Mouse (Mus musculus) hematopoietic multipotent progenitor cell, adult 10-12 weeks (in vitro differentiated cells): Measurements from ENCODE around the gene Slc23a3. TPM values are rescaled to one million over a fixed set of nuclear protein-coding genes. Genes with fewer than 3 reads are reported as not detected.

ENCODE experiments used
- polyA plus RNA-seq: library from polyadenylated mRNA; stranded (reverse); fragments of >175 nt; gene quantifications from 2 replicates; pipeline ENCODE4 v1.2.3, GENCODE M21; 2012; ENCODE audit warnings: low replicate concordance

Slc23a3 gene
- polyA plus RNA-seq, result 0.15 TPM in 1 of 2 replicates, not detected in the other

DNA sequence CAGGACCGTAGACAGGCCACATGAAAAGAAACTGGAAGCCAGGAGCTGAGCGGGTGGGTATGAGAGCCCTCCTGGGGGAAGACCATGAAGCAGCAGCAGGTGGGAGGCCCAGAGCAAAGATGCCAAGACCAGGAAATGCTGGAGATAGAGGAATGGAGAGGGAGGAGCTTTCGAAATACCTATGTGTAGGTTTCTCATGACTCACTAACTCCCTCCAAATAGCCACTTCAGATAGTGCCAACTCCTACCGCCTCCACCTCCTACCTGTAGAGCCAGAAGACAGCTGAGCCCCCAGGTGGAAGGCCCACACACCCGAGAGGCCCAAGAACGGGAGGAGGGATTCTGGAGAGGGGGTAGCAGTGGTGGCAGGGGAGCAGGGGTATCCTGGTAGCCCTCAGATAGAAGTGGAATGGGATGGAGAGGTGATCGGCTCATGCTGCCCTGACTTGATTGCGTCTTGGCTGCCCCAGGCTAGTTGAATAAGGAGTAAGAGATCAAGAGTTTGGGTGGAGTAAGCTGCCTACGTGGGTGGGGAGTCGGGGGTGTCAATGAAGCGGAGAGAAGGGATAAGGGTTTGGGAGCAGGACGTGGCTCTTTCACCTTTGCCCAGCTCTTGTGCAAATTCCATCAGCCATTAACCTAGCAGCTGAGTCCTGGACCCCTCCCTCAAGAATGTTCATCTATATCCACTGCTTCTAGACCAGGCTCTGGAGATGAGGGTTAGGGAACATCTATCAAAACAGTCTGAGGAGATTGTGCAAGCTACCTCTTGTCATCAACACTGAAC lies at the start of gene Slc23a3:
Slc23a3 (minus strand) TSS at position 470 of the 787 bp plus-strand sequence.

DNA sequence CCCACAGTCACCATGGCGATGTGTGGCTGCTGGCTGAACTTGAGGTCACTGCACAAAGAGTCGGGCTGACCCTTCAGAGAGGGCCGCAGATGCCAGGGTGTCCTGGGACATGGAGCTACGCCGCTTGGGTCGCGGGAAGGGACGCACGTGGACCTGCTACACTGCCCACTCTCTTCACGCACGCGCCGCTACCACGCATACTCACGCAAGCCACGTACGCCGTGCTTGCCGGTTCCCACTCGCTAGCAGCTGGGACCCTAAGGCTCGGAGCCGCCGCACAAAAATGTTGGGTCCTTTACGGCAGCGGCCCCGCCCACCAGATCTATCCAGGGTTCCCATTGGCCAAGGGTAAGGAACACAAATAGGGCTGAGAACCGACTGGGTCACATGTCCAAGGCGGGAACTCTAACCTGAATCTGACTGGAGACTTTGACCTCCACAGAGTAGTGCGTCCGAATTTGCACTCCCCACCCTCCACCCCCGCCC lies 46.5 kb upstream of the Slc23a3 start, which contains the start of gene Abcb6:
Abcb6 (minus strand) TSS at position 288 of the 486 bp plus-strand sequence.

DNA sequence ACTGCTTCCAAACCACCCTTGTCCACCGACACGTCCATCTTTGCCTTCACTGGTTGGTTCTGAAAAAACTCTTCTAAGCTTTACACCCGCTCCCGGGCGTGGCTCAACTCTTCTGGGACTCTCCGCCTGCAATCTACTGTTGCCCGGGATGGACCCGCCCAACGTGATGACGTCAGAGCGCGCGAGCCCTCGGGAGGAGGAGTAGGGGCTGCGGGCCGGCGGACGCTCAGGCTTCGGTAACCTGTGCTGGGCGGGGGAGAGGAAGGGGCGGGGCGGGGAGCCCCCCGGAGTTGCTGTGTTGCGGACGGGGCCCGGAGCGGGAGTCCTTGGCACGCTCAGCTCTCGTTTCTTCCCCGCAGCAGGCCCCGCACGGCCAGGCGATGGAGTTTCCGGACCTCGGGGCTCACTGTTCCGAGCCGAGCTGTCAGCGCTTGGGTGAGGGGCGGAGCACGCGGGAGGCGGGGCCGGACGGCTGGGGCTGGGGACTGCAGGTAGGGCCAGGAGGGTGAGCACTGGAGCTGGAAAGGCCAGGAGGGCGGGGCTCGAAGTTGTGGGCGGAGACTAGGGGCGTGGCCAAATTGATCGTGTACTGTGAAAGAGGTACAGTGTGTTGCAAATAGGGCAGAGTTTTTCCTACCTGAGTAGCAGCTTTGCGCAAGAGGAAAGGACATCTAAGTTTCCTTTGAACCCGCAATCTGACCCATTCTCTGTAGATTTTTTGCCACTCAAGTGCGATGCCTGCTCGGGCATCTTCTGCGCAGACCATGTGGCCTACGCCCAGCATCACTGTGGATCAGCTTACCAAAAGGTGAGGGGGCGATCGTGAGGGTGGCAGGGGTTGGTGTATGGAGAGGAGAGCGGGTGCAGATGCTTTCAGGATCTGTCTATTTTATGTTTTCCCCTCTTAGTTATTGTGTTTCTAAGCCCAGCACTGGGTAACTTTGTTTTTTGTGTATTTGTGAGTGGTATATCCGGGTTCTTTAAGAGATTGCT lies 35.1 kb upstream of the Slc23a3 start, which contains the start of gene Zfand2b:
Zfand2b (plus strand) TSS at position 175 of the 993 bp plus-strand sequence.

DNA sequence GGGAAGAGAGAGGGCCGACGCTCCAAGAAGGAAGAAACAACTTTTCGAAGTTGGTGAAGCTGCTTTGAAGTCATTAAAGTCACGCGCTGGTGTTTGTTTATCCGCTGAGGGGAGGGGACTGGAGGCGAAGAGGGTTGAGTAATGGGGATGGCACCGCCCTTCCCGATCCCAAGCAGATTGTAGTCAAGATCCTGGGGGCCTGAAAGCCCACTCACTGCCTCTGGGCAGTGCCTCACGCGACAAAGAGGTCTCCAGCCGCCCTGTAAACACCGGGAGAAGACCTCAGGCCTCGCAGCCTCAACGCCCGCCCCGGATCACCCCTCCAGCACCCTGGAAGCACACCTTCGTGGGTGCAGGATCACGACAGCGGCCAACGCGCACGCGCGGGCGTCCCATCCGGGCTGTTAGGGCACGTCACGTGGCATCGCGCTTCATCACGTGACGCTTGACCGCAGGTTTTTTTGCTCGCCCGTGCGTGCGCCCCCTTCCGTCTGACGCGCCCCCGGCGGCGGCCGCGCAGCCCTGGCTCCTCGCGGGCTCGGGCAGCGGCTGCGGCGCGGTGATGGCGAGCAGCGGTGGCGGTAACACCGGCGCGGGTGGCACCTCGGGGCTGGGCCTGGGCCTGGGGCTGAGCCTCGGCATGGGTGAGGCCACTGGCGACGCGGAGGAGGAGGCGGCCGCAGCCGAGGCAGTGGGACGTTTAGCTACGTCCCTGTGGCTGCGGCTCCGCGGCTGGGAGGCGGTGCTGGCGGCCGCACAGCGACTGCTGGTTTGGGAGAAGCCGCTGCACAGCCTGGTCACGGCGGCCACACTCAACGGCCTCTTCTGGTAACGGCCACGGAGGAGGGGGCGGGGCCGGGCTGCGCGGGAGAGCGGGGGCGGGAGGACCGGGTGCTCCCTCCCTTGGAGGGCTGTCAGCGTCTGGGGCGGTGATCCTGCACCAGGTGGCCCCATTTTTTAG lies 8.9 kb upstream of the Slc23a3 start, which contains the start of the genes Cnppd1 and Retreg2:
Cnppd1 (minus strand) TSS at position 411 of the 961 bp plus-strand sequence.
Retreg2 (plus strand) TSS at position 478 of the 961 bp plus-strand sequence.

DNA sequence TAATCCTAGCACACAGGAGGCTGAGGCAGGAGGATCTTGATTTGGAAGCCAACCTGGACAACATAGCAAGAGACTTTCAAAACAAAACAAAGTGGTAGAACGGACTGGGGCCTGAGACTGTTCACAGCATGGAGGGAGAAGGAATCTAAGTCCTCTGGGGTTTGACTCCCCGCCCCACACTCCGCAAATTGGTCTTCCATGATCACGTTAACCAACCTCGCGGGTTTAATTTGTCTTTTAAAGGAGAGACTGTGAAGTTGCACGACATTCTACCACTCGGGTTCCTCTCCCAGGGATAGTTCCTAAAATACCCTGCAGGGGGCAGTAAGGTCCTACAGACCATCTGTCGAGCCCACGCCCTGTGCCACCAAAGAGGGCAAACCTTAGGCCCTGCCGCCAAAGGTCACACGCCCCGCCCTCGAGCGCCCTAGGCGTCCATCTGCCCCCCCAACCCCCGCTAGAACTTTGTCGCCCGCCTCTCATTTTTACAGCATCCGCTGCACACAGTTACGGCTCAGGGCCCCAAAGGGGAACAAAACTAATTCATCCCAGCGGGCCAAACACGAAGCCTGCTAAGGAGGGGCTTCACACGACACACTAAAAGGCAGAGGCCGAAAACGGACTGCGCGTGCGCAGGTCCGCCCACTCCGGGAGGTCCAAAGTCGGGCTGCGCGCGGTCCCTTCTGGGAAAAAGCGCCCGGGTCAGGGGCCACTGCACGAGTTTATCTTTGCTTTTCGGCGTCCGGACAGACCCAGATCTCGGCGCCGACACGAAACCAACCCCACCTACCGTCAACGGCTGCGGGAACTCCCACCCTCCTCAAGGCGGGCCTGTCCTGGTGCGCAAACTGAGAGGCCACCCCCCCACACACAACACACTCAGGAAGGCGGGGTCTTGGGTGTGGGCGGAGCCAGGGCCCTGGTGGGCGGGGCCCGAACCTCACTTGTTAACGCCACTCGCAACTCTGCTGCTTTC lies 9.1 kb downstream of the Slc23a3 start, which contains the start of gene Nhej1:
Nhej1 (minus strand) TSS at position 855 of the 976 bp plus-strand sequence.

Other genes with a start within 250 kb of the Slc23a3 start
- gene Fev, start 248.5 kb downstream of the Slc23a3 start, polyA plus RNA-seq, result not detected in 2 replicates
- not detected in 2 replicates for gene Cryba2, start 240.7 kb downstream of the Slc23a3 start, polyA plus RNA-seq
- gene Cfap65, start 198.3 kb downstream of the Slc23a3 start, polyA plus RNA-seq, result not detected in 2 replicates
- 0.16 and 0.45 TPM in 2 replicates for gene Ihh, start 182.2 kb downstream of the Slc23a3 start, polyA plus RNA-seq
- gene Nhej1, start 8.7 kb downstream of the Slc23a3 start, polyA plus RNA-seq, result 0.49 and 0.71 TPM in 2 replicates
- 63.0 and 65.5 TPM in 2 replicates for gene Cnppd1, start 8.8 kb upstream of the Slc23a3 start, polyA plus RNA-seq
- 81.2 and 167 TPM in 2 replicates for gene Retreg2, start 8.9 kb upstream of the Slc23a3 start, polyA plus RNA-seq
- 18.0 and 31.8 TPM in 2 replicates for gene Zfand2b, start 34.8 kb upstream of the Slc23a3 start, polyA plus RNA-seq
- gene Abcb6, start 46.5 kb upstream of the Slc23a3 start, polyA plus RNA-seq, result 0.13 and 7.2 TPM in 2 replicates
- gene Ankzf1, start 58.3 kb upstream of the Slc23a3 start, polyA plus RNA-seq, result 11.8 and 19.3 TPM in 2 replicates
- gene Atg9a, start 58.3 kb upstream of the Slc23a3 start, polyA plus RNA-seq, result 41.2 and 51.7 TPM in 2 replicates
- gene Glb1l, start 76.9 kb upstream of the Slc23a3 start, polyA plus RNA-seq, result 0.58 and 0.97 TPM in 2 replicates
- 61.2 and 158 TPM in 2 replicates for gene Stk16, start 76.9 kb upstream of the Slc23a3 start, polyA plus RNA-seq
- gene Tuba4a, start 86.0 kb upstream of the Slc23a3 start, polyA plus RNA-seq, result 16.3 and 47.0 TPM in 2 replicates
- gene A630095N17Rik, start 98.2 kb upstream of the Slc23a3 start, polyA plus RNA-seq, result 0.28 TPM in 1 of 2 replicates, not detected in the other
- gene Dnajb2, start 102.5 kb upstream of the Slc23a3 start, polyA plus RNA-seq, result 18.6 and 44.4 TPM in 2 replicates
- 0.25 and 0.55 TPM in 2 replicates for gene Ptprn, start 130.6 kb upstream of the Slc23a3 start, polyA plus RNA-seq
- gene Resp18, start 144.5 kb upstream of the Slc23a3 start, polyA plus RNA-seq, result not detected in 2 replicates
- gene Dnpep, start 184.1 kb upstream of the Slc23a3 start, polyA plus RNA-seq, result 31.1 and 62.9 TPM in 2 replicates
- gene Des, start 226.4 kb upstream of the Slc23a3 start, polyA plus RNA-seq, result 0.42 and 3.0 TPM in 2 replicates
- 1.3 and 3.6 TPM in 2 replicates for gene Speg, start 241.4 kb upstream of the Slc23a3 start, polyA plus RNA-seq